Mouse (Mus musculus) cerebellum, adult 2 months (tissue): ENCODE measurements at regions not wholly inside any gene's neighbourhood (a gene's known extent, or its start where the extent isn't known, plus 50 kb on each side); places are given as distances from the start of the nearest gene placed in this dataset.

Source experiments
- CTCF ChIP-seq: fragments of 200-500 bp; IDR thresholded peaks from 2 replicates; pipeline ENCODE4 v1.5.1; 2011; ENCODE audit warnings: low read depth, mild to moderate bottlenecking, control low read depth, low read length, moderate library complexity, borderline replicate concordance; ENCODE audit not compliant: insufficient read depth
- POLR2A ChIP-seq: fragments of 200-500 bp; IDR thresholded peaks from 2 replicates; pipeline ENCODE4 v1.6.1; 2011; ENCODE audit warnings: low read length, control low read depth, borderline replicate concordance; ENCODE audit not compliant: insufficient read depth

- TF ChIP-seq CTCF, result no peak
- no peak for TF ChIP-seq POLR2A
Measured at GRCm38 (mm10) chr2:124753717-124754116, 314.2 kb upstream of the Slc24a5 start.
